Mouse (Mus musculus) embryonic facial prominence, embryonic 13.5 days (tissue): Measurements from ENCODE around the gene Gsto2. TPM values are rescaled to one million over a fixed set of nuclear protein-coding genes. Genes with fewer than 3 reads are reported as not detected.

ENCODE experiments used
- ATAC-seq: fragments of 200-750 bp; cut with Nextera tagmentation; 2 replicates; pipeline ENCODE4 v1.8.0; 2017; ENCODE audit warnings: low read depth; ENCODE audit not compliant: insufficient number of reproducible peaks, insufficient read depth, low FRiP score, low TSS enrichment
- H3K27ac ChIP-seq: fragments of 300-500 bp; sonication (generic); 2 replicates; pipeline ENCODE4 v1.5.1; 2015; ENCODE audit warnings: moderate library complexity, mild to moderate bottlenecking, inconsistent platforms
- H3K27me3 ChIP-seq: fragments of 300-500 bp; sonication (generic); 2 replicates; pipeline ENCODE4 v1.6.1; 2015; ENCODE audit warnings: mild to moderate bottlenecking, inconsistent platforms
- H3K36me3 ChIP-seq: fragments of 300-500 bp; sonication (generic); 2 replicates; pipeline ENCODE4 v1.6.1; 2015; ENCODE audit warnings: mild to moderate bottlenecking, inconsistent platforms
- H3K4me1 ChIP-seq: fragments of 300-500 bp; sonication (generic); 2 replicates; pipeline ENCODE4 v1.6.1; 2015; ENCODE audit warnings: inconsistent platforms
- H3K4me2 ChIP-seq: fragments of 300-500 bp; sonication (generic); 2 replicates; pipeline ENCODE4 v1.6.1; 2015; ENCODE audit warnings: moderate library complexity, mild to moderate bottlenecking, inconsistent platforms
- H3K4me3 ChIP-seq: fragments of 300-500 bp; sonication (generic); 2 replicates; pipeline ENCODE4 v1.5.1; 2015; ENCODE audit warnings: mild to moderate bottlenecking, inconsistent platforms
- H3K9ac ChIP-seq: fragments of 300-500 bp; sonication (generic); 2 replicates; pipeline ENCODE4 v1.6.1; 2015; ENCODE audit warnings: mild to moderate bottlenecking, inconsistent platforms
- H3K9me3 ChIP-seq: fragments of 300-500 bp; sonication (generic); 2 replicates; pipeline ENCODE4 v1.6.1; 2016; ENCODE audit warnings: inconsistent platforms
- WGBS: fragments of 180-500 bp; shearing (Covaris S2); methylation state at CpG from one replicate; pipeline ENCODE4 v1.1.7; 2015; ENCODE audit warnings: mixed read lengths; 5-methylcytosine and 5-hydroxymethylcytosine counted together
- polyA plus RNA-seq: library from polyadenylated mRNA; unstranded; fragments of >200 nt; fragmentation: Nextera tagmentation; extraction: Ambion mirVana; gene quantifications from 2 replicates; pipeline ENCODE4 v1.2.1, GENCODE M21; 2015

The Gsto2 gene
- polyA plus RNA-seq, 1 experiment from 2014 or later: 1.5 TPM

DNA sequence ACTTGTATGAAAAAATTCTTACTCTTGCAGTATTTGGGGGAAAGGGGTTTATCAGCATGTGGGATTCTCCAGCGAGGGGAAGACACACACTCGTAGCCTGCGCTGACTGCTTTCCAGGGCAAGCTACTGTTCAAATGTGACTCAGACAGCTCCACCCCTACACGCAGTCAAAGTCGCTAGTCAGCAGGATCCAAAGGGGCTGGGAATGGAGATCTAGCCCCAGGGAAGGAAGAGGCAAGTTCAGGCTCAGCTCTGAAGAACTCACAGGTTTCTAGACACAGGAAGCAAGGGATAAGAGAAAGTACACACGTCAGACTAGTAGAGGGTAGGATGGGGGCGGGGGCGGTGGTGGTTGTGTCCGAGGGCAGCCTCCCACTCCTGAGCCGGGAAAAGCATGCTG is 35.2 kb downstream of the Gsto2 start:
- Histone ChIP-seq H3K4me3 (no peak overlapping the region), H3K27ac (no peak overlapping the region), H3K27me3 (no peaks in the 10 kb centered on the region), H3K9me3 (no peaks in the 10 kb centered on the region), H3K36me3 (peaks cover 36% of the 10 kb centered on the region), H3K9ac (no peak overlapping the region), H3K4me2 (no peak overlapping the region), H3K4me1 (peaks cover 35% of the 10 kb centered on the region)
- no peak for ATAC-seq
- 76% methylated on average over 10 of the region's 10 CpGs for WGBS

DNA sequence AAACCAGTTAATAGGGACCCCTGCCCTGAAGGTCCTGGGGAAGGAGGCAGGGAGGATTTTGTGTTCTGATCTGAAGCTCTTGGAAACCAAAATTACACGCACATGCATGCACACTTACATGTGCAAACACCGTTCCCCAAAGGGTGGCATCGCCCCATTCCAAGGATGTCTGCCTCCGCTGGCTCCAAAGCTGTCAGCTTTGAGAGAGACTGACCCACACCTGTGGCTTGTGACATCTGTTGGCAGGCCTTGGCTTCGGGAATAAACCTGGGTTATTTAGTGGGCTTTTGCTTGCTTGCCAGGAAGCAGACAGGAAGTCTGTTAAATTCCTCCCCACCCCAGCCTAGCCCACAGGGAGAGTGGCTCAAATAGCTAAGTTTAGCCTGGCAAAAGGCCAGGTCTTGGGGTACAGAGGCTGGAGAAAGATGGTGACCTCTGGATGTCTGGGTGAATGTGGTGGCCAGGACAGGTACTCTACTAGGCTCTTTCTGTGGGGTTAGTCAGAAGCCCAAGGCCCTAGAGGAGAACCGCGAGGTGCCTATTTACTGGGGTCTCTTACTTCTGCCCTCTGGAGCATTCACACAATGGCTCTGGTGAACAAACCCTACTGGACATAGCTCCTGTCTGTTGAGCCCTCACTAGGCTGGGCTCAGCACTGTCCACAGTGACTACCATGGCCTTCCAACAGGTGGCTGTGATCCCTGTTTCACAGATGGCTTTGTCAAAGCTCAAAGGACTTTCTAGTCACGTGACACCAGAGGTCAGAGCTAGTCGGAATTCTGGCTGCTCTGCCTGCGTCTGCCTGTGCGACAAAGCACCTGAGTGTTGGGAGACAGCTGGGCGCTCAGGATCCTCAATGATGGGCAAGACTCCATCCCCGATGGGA is 37.2 kb downstream of the Gsto2 start:
- Histone ChIP-seq H3K4me3 (no peak overlapping the region), H3K9me3 (no peaks in the 10 kb centered on the region), H3K4me1 (peaks cover 38% of the 10 kb centered on the region), H3K27me3 (no peaks in the 10 kb centered on the region), H3K36me3 (peaks cover 16% of the 10 kb centered on the region), H3K9ac (no peak overlapping the region), H3K4me2 (no peak overlapping the region), H3K27ac (peak overlapping the region; percentile 48)
- no peak for ATAC-seq
- WGBS: 59% methylated on average over 13 of the region's 13 CpGs

- Histone ChIP-seq H3K4me1 (peaks cover 44% of the 10 kb centered on the region), H3K9me3 (no peaks in the 10 kb centered on the region), H3K36me3 (peaks cover 6% of the 10 kb centered on the region), H3K4me3 (no peak overlapping the region), H3K27me3 (no peaks in the 10 kb centered on the region), H3K9ac (no peak overlapping the region), H3K27ac (no peak overlapping the region), H3K4me2 (no peak overlapping the region)
- no peak for ATAC-seq
- 60% methylated on average over 4 of the region's 4 CpGs for WGBS
Measured at GRCm38 (mm10) chr19:47903679-47904078, 38.3 kb downstream of the Gsto2 start.

GRCm38 (mm10) chr19:47905081-47905480 is 39.7 kb downstream of the Gsto2 start:
- Histone ChIP-seq H3K9me3 (no peaks in the 10 kb centered on the region), H3K4me2 (no peak overlapping the region), H3K4me3 (no peak overlapping the region), H3K27ac (no peak overlapping the region; the same call in 1 of the 2 replicates), H3K9ac (no peak overlapping the region), H3K36me3 (peaks cover 5% of the 10 kb centered on the region), H3K4me1 (peaks cover 57% of the 10 kb centered on the region), H3K27me3 (no peaks in the 10 kb centered on the region)
- ATAC-seq: no peak
- 87% methylated on average over 4 of the region's 4 CpGs for WGBS

DNA sequence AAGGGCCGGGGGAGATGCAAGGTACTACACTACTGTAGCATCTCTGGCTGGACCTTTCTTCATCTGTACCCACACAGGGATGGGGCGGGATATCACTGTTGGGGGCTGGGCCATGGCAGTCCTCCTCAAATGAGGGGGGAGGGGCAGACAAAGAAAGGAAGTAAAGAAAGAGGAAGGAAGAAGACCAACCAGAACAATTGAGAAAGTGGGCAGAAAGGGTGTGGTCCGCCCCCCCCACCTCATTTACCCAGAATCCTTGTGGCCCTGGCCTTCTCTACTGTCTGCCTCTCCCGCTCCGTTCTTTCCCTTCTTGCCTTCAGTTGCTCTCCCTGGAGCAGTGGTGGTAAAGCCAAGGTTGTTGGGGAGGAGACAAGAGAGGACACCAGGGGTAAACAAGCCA is 40.3 kb downstream of the Gsto2 start:
- Histone ChIP-seq H3K27ac (no peak overlapping the region), H3K4me3 (no peak overlapping the region), H3K36me3 (peaks cover 4% of the 10 kb centered on the region; the same call in 1 of the 2 replicates), H3K9me3 (no peaks in the 10 kb centered on the region), H3K4me1 (peaks cover 60% of the 10 kb centered on the region), H3K9ac (no peak overlapping the region), H3K27me3 (no peaks in the 10 kb centered on the region), H3K4me2 (no peak overlapping the region)
- WGBS: 89% methylated on average over 5 of the region's 5 CpGs
- ATAC-seq: no peak

- ATAC-seq: no peak
- Histone ChIP-seq H3K9ac (no peak overlapping the region), H3K4me2 (no peak overlapping the region), H3K27me3 (no peaks in the 10 kb centered on the region), H3K9me3 (no peaks in the 10 kb centered on the region), H3K36me3 (peaks cover 9% of the 10 kb centered on the region; the same call in 1 of the 2 replicates), H3K4me3 (no peak overlapping the region), H3K4me1 (peaks cover 49% of the 10 kb centered on the region), H3K27ac (no peak overlapping the region)
- WGBS: 91% methylated on average over 9 of the region's 9 CpGs
Measured at GRCm38 (mm10) chr19:47907596-47907995, 42.3 kb downstream of the Gsto2 start.

GRCm38 (mm10) chr19:47908961-47909371 is 43.6 kb downstream of the Gsto2 start:
- peaks cover 36% of the 10 kb centered on the region for H3K4me1 ChIP-seq
- peak overlapping the region; percentile 97 for H3K27ac ChIP-seq
- 15% methylated on average over 6 of the region's 6 CpGs for WGBS
- H3K9me3 ChIP-seq: no peaks in the 10 kb centered on the region
- H3K4me2 ChIP-seq: peak overlapping the region; percentile 67
- peaks cover 12% of the 10 kb centered on the region; the same call in 1 of the 2 replicates for H3K36me3 ChIP-seq
- peak overlapping the region; percentile 43 for H3K4me3 ChIP-seq
- no peaks in the 10 kb centered on the region for H3K27me3 ChIP-seq
- peak overlapping the region; percentile 80 for H3K9ac ChIP-seq
- peak; percentile 59; the same call in 1 of the 2 replicates for ATAC-seq

GRCm38 (mm10) chr19:47909387-47910116 is 44.2 kb downstream of the Gsto2 start:
- Histone ChIP-seq H3K4me1 (peaks cover 36% of the 10 kb centered on the region), H3K4me3 (peak overlapping the region; percentile 43), H3K9me3 (no peaks in the 10 kb centered on the region), H3K9ac (peak overlapping the region; percentile 80), H3K27me3 (no peaks in the 10 kb centered on the region), H3K27ac (peak overlapping the region; percentile 97), H3K36me3 (peaks cover 16% of the 10 kb centered on the region; the same call in 1 of the 2 replicates), H3K4me2 (peak overlapping the region; percentile 67)
- peak; percentile 33; the same call in 1 of the 2 replicates for ATAC-seq
- 5% methylated on average over 10 of the region's 10 CpGs for WGBS

- Histone ChIP-seq H3K27ac (peak overlapping the region; percentile 97), H3K4me2 (peak overlapping the region; percentile 67), H3K36me3 (0 out of 2 replicates have a peak, but pooled peaks cover 14% of the 10 kb centered on the region), H3K9me3 (no peaks in the 10 kb centered on the region), H3K4me1 (peaks cover 35% of the 10 kb centered on the region), H3K27me3 (no peaks in the 10 kb centered on the region), H3K4me3 (peak overlapping the region; percentile 43), H3K9ac (peak overlapping the region; percentile 80)
- WGBS: 33% methylated on average over 4 of the region's 4 CpGs
- no peak for ATAC-seq
Measured at GRCm38 (mm10) chr19:47910117-47910618, 44.8 kb downstream of the Gsto2 start.

GRCm38 (mm10) chr19:47910751-47911150 is 45.4 kb downstream of the Gsto2 start:
- 0 out of 2 replicates have a peak, but pooled peaks cover 14% of the 10 kb centered on the region for H3K36me3 ChIP-seq
- no peak overlapping the region for H3K9ac ChIP-seq
- 0 out of 2 replicates have a peak overlapping the region, but pooled peaks have one; percentile 97 for H3K27ac ChIP-seq
- WGBS: 89% methylated on average over 4 of the region's 4 CpGs
- H3K4me2 ChIP-seq: no peak overlapping the region
- ATAC-seq: no peak
- H3K27me3 ChIP-seq: no peaks in the 10 kb centered on the region
- H3K9me3 ChIP-seq: no peaks in the 10 kb centered on the region
- no peak overlapping the region for H3K4me3 ChIP-seq
- peaks cover 32% of the 10 kb centered on the region for H3K4me1 ChIP-seq

- H3K9ac ChIP-seq: no peak overlapping the region
- no peaks in the 10 kb centered on the region for H3K9me3 ChIP-seq
- 0 out of 2 replicates have a peak, but pooled peaks cover 14% of the 10 kb centered on the region for H3K36me3 ChIP-seq
- ATAC-seq: no peak
- H3K27ac ChIP-seq: no peak overlapping the region
- no peak overlapping the region for H3K4me2 ChIP-seq
- WGBS: 80% methylated on average over 7 of the region's 7 CpGs
- peaks cover 52% of the 10 kb centered on the region for H3K4me1 ChIP-seq
- H3K4me3 ChIP-seq: no peak overlapping the region
- H3K27me3 ChIP-seq: no peaks in the 10 kb centered on the region
Measured at GRCm38 (mm10) chr19:47913344-47913743, 48.0 kb downstream of the Gsto2 start.
